Mouse (Mus musculus) CH12.LX (cell line): ENCODE results near the gene Scnn1a. TPM values are rescaled to one million over a fixed set of nuclear protein-coding genes. Genes with fewer than 3 reads are reported as not detected.

ENCODE experiments used
- DNase-seq: peaks from one replicate; pipeline ENCODE4 v3.0.0-alpha.2; 2013; ENCODE audit errors: extremely low read depth
- H3K27ac ChIP-seq: 2 replicates; pipeline ENCODE4 v1.5.1; 2012; ENCODE audit warnings: low read depth, mild to moderate bottlenecking, control low read depth, moderate library complexity; ENCODE audit not compliant: insufficient read depth
- H3K27me3 ChIP-seq: replicated peaks from 2 replicates; pipeline ENCODE3; 2012; ENCODE audit warnings: inconsistent platforms
- H3K36me3 ChIP-seq, 2 experiments: replicated peaks in 1 of 2; 2 replicates each; pipeline versions ENCODE3 to v1.6.1; 2012; ENCODE audit warnings: inconsistent platforms in 1 of 2, low read length in 1 of 2, mild to moderate bottlenecking in 1 of 2, mixed read lengths in 1 of 2, moderate library complexity in 1 of 2; ENCODE audit not compliant: control insufficient read depth in 1 of 2, insufficient read depth in 1 of 2
- H3K4me1 ChIP-seq, 2 experiments: 2 replicates each; pipeline ENCODE4 v1.6.1; 2012; ENCODE audit warnings: inconsistent platforms in 1 of 2, moderate library complexity in 1 of 2; ENCODE audit not compliant: insufficient read depth in 2 of 2, control insufficient read depth in 1 of 2
- H3K4me2 ChIP-seq: 2 replicates; pipeline ENCODE4 v1.6.1; 2012; ENCODE audit warnings: low read depth, mild to moderate bottlenecking, control low read depth; ENCODE audit not compliant: poor library complexity, insufficient read depth, severe bottlenecking
- H3K4me3 ChIP-seq, 3 experiments: fragments of 150-350 bp in 1 of 3; sonication (generic) in 1 of 3; replicated peaks in 1 of 3; 2 replicates each; pipeline versions ENCODE3 to v1.5.1; 2011 to 2012; ENCODE audit warnings: low read depth in 2 of 3, low read length in 2 of 3, mild to moderate bottlenecking in 2 of 3, moderate library complexity in 2 of 3, control low read depth in 1 of 3, improper control_type of control experiment in 1 of 3, inconsistent platforms in 1 of 3, mixed read lengths in 1 of 3; ENCODE audit not compliant: poor library complexity in 1 of 3
- H3K79me2 ChIP-seq: replicated peaks from 2 replicates; pipeline ENCODE4 v1.6.1; 2012; ENCODE audit warnings: mild to moderate bottlenecking, moderate library complexity; ENCODE audit not compliant: control insufficient read depth, poor library complexity, insufficient read depth, severe bottlenecking; ENCODE audit errors: extremely low read depth
- H3K9ac ChIP-seq: 2 replicates; pipeline ENCODE4 v1.6.1; 2012; ENCODE audit warnings: low read depth, mild to moderate bottlenecking, control low read depth, moderate library complexity; ENCODE audit not compliant: insufficient read depth
- H3K9me3 ChIP-seq: replicated peaks from 2 replicates; pipeline ENCODE3; 2012; ENCODE audit warnings: low read length, inconsistent platforms, mixed read lengths
- HCFC1 ChIP-seq: IDR thresholded peaks from 2 replicates; pipeline ENCODE4 v1.6.1; 2012; ENCODE audit warnings: low read depth, mild to moderate bottlenecking, inconsistent platforms, low read length, improper control_type of control experiment
- KAT2A ChIP-seq: IDR thresholded peaks from 2 replicates; pipeline ENCODE4 v1.6.1; 2012; ENCODE audit warnings: low read length, improper control_type of control experiment, inconsistent platforms; ENCODE audit not compliant: insufficient replicate concordance
- MAZ ChIP-seq: IDR thresholded peaks from 2 replicates; pipeline ENCODE4 v1.6.1; 2012; ENCODE audit warnings: low read depth, mild to moderate bottlenecking, inconsistent platforms, low read length, improper control_type of control experiment, moderate library complexity
- NRF1 ChIP-seq: IDR thresholded peaks from 2 replicates; pipeline ENCODE4 v1.6.1; 2014; ENCODE audit warnings: low read depth, mild to moderate bottlenecking, inconsistent platforms, low read length, improper control_type of control experiment, moderate library complexity
- PAX5 ChIP-seq: IDR thresholded peaks from 2 replicates; pipeline ENCODE4 v1.6.1; 2012; ENCODE audit warnings: low read length, inconsistent platforms, mixed read lengths
- POLR2AphosphoS2 ChIP-seq: IDR thresholded peaks from 2 replicates; pipeline ENCODE4 v1.6.1; 2011; ENCODE audit warnings: low read depth, low read length, improper control_type of control experiment
- SMC3 ChIP-seq: IDR thresholded peaks from 2 replicates; pipeline ENCODE4 v1.6.1; 2011; ENCODE audit warnings: low read depth, low read length, improper control_type of control experiment
- UBTF ChIP-seq: IDR thresholded peaks from 2 replicates; pipeline ENCODE4 v1.6.1; 2012; ENCODE audit warnings: low read depth, mild to moderate bottlenecking, inconsistent platforms, low read length, improper control_type of control experiment, moderate library complexity
- USF1 ChIP-seq: IDR thresholded peaks from 2 replicates; pipeline ENCODE4 v1.6.1; 2014; ENCODE audit warnings: low read depth, mild to moderate bottlenecking, inconsistent platforms, low read length, improper control_type of control experiment
- USF2 ChIP-seq: conservative IDR thresholded peaks from 2 replicates; pipeline ENCODE4 v1.6.1; 2011; ENCODE audit warnings: low read depth, low read length, improper control_type of control experiment
- ZKSCAN1 ChIP-seq: IDR thresholded peaks from 2 replicates; pipeline ENCODE4 v1.6.1; 2012; ENCODE audit warnings: low read depth, inconsistent platforms, low read length, improper control_type of control experiment, borderline replicate concordance
- ZMIZ1 ChIP-seq: IDR thresholded peaks from 2 replicates; pipeline ENCODE4 v1.6.1; 2012; ENCODE audit warnings: low read depth, mild to moderate bottlenecking, inconsistent platforms, low read length, improper control_type of control experiment
- dilution Hi-C: fragments of 300-500 bp; cut with MboI; formaldehyde crosslinking; loops from 2 replicates; pipeline ENCODE4 v1.14.3; 2020; ENCODE audit warnings: low sequenced_read_pairs; ENCODE audit not compliant: extremely low pct_unique_long_range_greater_than_20kb, extremely low pct_ligation_motif_present
- in situ Hi-C: fragments of 300-500 bp; cut with MboI; formaldehyde crosslinking; loops from 3 replicates; pipeline ENCODE4 v1.14.3; 2019; ENCODE audit warnings: low sequenced_read_pairs, low pct_ligation_motif_present, low pct_unique_long_range_greater_than_20kb, mixed read lengths
- polyA plus RNA-seq: library from polyadenylated mRNA; unstranded; fragments of >175 nt; gene quantifications from 2 replicates; pipeline ENCODE4 v1.2.1, GENCODE M21; 2012; ENCODE audit warnings: low read depth; ENCODE audit not compliant: insufficient read length
- total RNA-seq, 2 experiments: library from RNA; depleted of rRNA; stranded (reverse); fragments of 300-350 nt in 1 of 2; fragments of >200 nt in 1 of 2; gene quantifications; 2 replicates each; pipeline ENCODE4 v1.2.3; 2012 to 2014

Scnn1a gene
- total and polyA plus RNA-seq, 3 experiments = not detected

- in situ Hi-C loops = no loop called here
- Histone ChIP-seq H3K27ac (no peak overlapping the region), H3K9me3 (no peaks in the 10 kb centered on the region), H3K4me3 (no peak overlapping the region), H3K36me3 (no peaks in the 10 kb centered on the region), H3K79me2 (no peaks in the 10 kb centered on the region), H3K4me1 (no peaks in the 10 kb centered on the region), H3K4me2 (no peak overlapping the region), H3K9ac (no peak overlapping the region), H3K27me3 (peaks cover 93% of the 10 kb centered on the region)
- no peak for DNase-seq
- TF ChIP-seq ZMIZ1 (no peak), POLR2AphosphoS2 (no peak), PAX5 (no peak), UBTF (no peak), ZKSCAN1 (no peak), KAT2A (no peak), HCFC1 (no peak), USF1 (no peak)
- dilution Hi-C loops = no loop called here
Observed at GRCm38 (mm10) chr6:125346029-125346428, 25.6 kb downstream of the Scnn1a start.

GRCm38 (mm10) chr6:125348721-125349574 lies 28.5 kb downstream of the Scnn1a start, which contains the start of gene Tnfrsf1a:
TSS of gene Tnfrsf1a (plus strand) at chr6:125349362.
- H3K9ac ChIP-seq = no peak within 1 kb of the TSS
- dilution Hi-C loops (no loop called here), in situ Hi-C loops (no loop called here)
- no peak within 1 kb of the TSS for H3K4me3 ChIP-seq
- no peaks in the 10 kb centered on the region for H3K36me3 ChIP-seq
- DNase-seq = no peak
- no peaks in the 10 kb centered on the region for H3K79me2 ChIP-seq
- peaks cover 96% of the 10 kb centered on the region for H3K27me3 ChIP-seq
- no peaks in the 10 kb centered on the region for H3K4me1 ChIP-seq
- no peak within 1 kb of the TSS for H3K4me2 ChIP-seq
- TF ChIP-seq MAZ (no peak), USF2 (no peak), PAX5 (no peak), SMC3 (no peak), ZMIZ1 (no peak), HCFC1 (no peak), NRF1 (no peak)
- no peaks in the 10 kb centered on the region for H3K9me3 ChIP-seq
- H3K27ac ChIP-seq = no peak within 1 kb of the TSS
